Mouse (Mus musculus): Measurements from ENCODE around the gene Hunk. TPM values are rescaled to one million over a fixed set of nuclear protein-coding genes. Genes with fewer than 3 reads are reported as not detected.
A peak's percentile ranks its signal among the peaks of the same experiment; 100 is the strongest.

Hunk gene
- polyA plus RNA-seq, 1 experiment from 2014 or later = 22.2 TPM

- H3K9ac ChIP-seq (replicated peaks) = no peak overlapping the region
- WGBS = 90% methylated on average over 5 of the region's 5 CpGs
- peaks cover 80% of the 10 kb centered on the region for H3K36me3 ChIP-seq
- no peaks in the 10 kb centered on the region for H3K27me3 ChIP-seq
- H3K27ac ChIP-seq = no peak overlapping the region
- no peak overlapping the region for H3K4me2 ChIP-seq
- ATAC-seq (ENCODE audit: insufficient number of reproducible peaks, insufficient read depth, low FRiP score, low TSS enrichment, low read depth) = no peak
- peaks cover 22% of the 10 kb centered on the region for H3K4me1 ChIP-seq (replicated peaks)
- H3K4me3 ChIP-seq (replicated peaks) = no peak overlapping the region
- H3K9me3 ChIP-seq = peaks cover 13% of the 10 kb centered on the region; the same call in 1 of the 2 replicates
Measured at GRCm38 (mm10) chr16:90465154-90465553, 79.3 kb downstream of the Hunk start.

DNA sequence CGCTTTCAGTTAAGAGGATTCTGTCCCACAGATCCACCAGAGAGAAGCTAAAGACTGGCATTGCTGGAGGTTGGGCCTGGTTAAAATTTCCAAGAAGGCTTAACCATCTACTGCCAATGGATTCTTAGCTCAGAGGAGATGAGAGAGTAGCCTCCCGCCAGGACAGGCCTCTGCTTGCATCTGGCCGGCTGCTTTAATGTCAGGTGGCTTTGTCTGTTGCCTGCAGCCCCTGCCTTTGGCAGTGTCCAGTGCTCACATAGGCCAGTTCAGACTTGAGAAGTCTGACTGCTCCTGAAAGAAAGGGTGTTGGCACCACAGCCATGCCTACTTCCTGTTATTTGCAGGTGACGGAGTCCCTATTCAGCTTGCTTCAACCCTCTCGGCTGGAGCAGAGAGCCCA, 82.5 kb downstream of the Hunk start:
- Histone ChIP-seq H3K4me3 (replicated peaks) (no peak overlapping the region), H3K4me2 (no peak overlapping the region), H3K36me3 (peaks cover 96% of the 10 kb centered on the region), H3K9ac (replicated peaks) (no peak overlapping the region), H3K27me3 (no peaks in the 10 kb centered on the region), H3K4me1 (replicated peaks) (no peaks in the 10 kb centered on the region; the same call in 1 of the 2 replicates), H3K9me3 (peaks cover 13% of the 10 kb centered on the region; the same call in 1 of the 2 replicates), H3K27ac (0 out of 2 replicates have a peak overlapping the region, but pooled peaks have one; percentile 3)
- WGBS = 86% methylated on average over 5 of the region's 5 CpGs
- no peak for ATAC-seq (ENCODE audit: insufficient number of reproducible peaks, insufficient read depth, low FRiP score, low TSS enrichment, low read depth)

DNA sequence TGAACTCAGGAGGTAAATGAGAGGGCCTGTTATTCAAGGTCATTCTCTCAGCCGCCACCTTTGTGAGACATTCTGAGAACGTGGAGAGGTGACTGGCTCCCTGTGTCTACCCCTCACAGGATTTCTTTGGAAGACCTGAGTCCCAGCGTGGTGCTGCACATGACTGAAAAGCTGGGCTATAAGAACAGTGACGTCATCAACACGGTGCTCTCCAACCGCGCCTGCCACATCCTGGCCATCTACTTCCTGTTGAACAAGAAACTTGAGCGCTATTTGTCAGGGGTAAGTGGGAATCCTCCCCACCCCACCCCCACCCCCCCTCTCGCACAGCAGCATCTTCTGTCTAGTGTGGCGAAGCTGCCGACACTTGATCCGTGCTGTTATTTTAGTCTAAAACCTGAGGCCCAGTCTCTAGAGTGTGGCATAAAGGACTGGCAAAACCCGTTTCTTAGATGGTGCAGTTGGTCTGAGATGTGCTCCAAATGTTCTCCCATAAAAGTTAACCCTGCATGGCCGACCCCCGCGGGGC, 90.0 kb downstream of the Hunk start:
- Histone ChIP-seq H3K27ac (no peak overlapping the region), H3K9ac (replicated peaks) (no peak overlapping the region), H3K4me3 (replicated peaks) (no peak overlapping the region), H3K9me3 (peaks cover 8% of the 10 kb centered on the region; the same call in 1 of the 2 replicates), H3K36me3 (peaks cover 97% of the 10 kb centered on the region), H3K4me2 (no peak overlapping the region), H3K4me1 (replicated peaks) (no peaks in the 10 kb centered on the region), H3K27me3 (no peaks in the 10 kb centered on the region)
- WGBS = 90% methylated on average over 16 of the region's 16 CpGs
- ATAC-seq (ENCODE audit: insufficient number of reproducible peaks, insufficient read depth, low FRiP score, low TSS enrichment, low read depth) = no peak

- Histone ChIP-seq H3K4me2 (no peak overlapping the region), H3K9ac (replicated peaks) (no peak overlapping the region), H3K4me3 (replicated peaks) (no peak overlapping the region), H3K9me3 (0 out of 2 replicates have a peak, but pooled peaks cover 2% of the 10 kb centered on the region), H3K27ac (no peak overlapping the region), H3K36me3 (peaks cover 100% of the 10 kb centered on the region), H3K4me1 (replicated peaks) (no peaks in the 10 kb centered on the region), H3K27me3 (no peaks in the 10 kb centered on the region)
- ATAC-seq (ENCODE audit: insufficient number of reproducible peaks, insufficient read depth, low FRiP score, low TSS enrichment, low read depth) = no peak
- 95% methylated on average over 5 of the region's 5 CpGs for WGBS
Measured at GRCm38 (mm10) chr16:90481612-90482011, 95.8 kb downstream of the Hunk start.

GRCm38 (mm10) chr16:90483341-90483740, 97.5 kb downstream of the Hunk start:
- WGBS = 96% methylated on average over 6 of the region's 6 CpGs
- no peak overlapping the region for H3K4me2 ChIP-seq
- H3K4me1 ChIP-seq (replicated peaks) = no peaks in the 10 kb centered on the region
- H3K36me3 ChIP-seq = peaks cover 100% of the 10 kb centered on the region
- H3K9me3 ChIP-seq = no peaks in the 10 kb centered on the region
- no peaks in the 10 kb centered on the region for H3K27me3 ChIP-seq
- ATAC-seq (ENCODE audit: insufficient number of reproducible peaks, insufficient read depth, low FRiP score, low TSS enrichment, low read depth) = no peak
- no peak overlapping the region for H3K27ac ChIP-seq
- no peak overlapping the region for H3K4me3 ChIP-seq (replicated peaks)
- no peak overlapping the region for H3K9ac ChIP-seq (replicated peaks)

DNA sequence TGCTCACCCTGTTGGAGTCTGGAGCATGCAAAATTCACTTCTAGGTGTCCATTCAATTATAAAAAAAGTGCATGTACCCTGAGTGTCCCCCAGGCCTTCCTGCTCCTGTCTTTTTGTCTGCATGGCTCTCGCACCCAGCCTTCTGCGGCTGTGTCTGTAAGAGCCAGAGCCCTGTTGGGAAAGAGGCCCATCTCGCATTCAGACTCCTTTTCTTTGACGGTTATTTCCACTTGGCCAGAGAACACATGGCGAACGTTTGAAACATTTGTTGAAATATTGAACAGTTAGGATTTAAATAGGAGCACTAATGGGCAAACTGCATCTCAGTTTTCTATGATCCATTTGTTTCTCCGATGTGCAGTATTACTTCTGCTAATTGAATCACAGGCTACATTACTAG, 99.3 kb downstream of the Hunk start:
- peaks cover 100% of the 10 kb centered on the region for H3K36me3 ChIP-seq
- WGBS = 95% methylated on average over 7 of the region's 7 CpGs

GRCm38 (mm10) chr16:90485599-90485998, 99.8 kb downstream of the Hunk start:
- H3K4me3 ChIP-seq (replicated peaks) = no peak overlapping the region
- H3K36me3 ChIP-seq = peaks cover 97% of the 10 kb centered on the region
- no peak for ATAC-seq (ENCODE audit: insufficient number of reproducible peaks, insufficient read depth, low FRiP score, low TSS enrichment, low read depth)
- H3K9me3 ChIP-seq = no peaks in the 10 kb centered on the region
- H3K27ac ChIP-seq = no peak overlapping the region
- H3K9ac ChIP-seq (replicated peaks) = no peak overlapping the region
- peaks cover 8% of the 10 kb centered on the region for H3K4me1 ChIP-seq (replicated peaks)
- no peaks in the 10 kb centered on the region for H3K27me3 ChIP-seq
- WGBS = 87% methylated on average over 4 of the region's 4 CpGs
- H3K4me2 ChIP-seq = no peak overlapping the region

More for the DNA sequence above, 99.3 kb downstream of the Hunk start:
- Histone ChIP-seq H3K4me2 (no peak overlapping the region), H3K4me1 (replicated peaks) (peaks cover 7% of the 10 kb centered on the region), H3K27me3 (no peaks in the 10 kb centered on the region), H3K9me3 (no peaks in the 10 kb centered on the region), H3K4me3 (replicated peaks) (no peak overlapping the region), H3K9ac (replicated peaks) (no peak overlapping the region), H3K27ac (no peak overlapping the region)
- ATAC-seq (ENCODE audit: insufficient number of reproducible peaks, insufficient read depth, low FRiP score, low TSS enrichment, low read depth) = no peak

DNA sequence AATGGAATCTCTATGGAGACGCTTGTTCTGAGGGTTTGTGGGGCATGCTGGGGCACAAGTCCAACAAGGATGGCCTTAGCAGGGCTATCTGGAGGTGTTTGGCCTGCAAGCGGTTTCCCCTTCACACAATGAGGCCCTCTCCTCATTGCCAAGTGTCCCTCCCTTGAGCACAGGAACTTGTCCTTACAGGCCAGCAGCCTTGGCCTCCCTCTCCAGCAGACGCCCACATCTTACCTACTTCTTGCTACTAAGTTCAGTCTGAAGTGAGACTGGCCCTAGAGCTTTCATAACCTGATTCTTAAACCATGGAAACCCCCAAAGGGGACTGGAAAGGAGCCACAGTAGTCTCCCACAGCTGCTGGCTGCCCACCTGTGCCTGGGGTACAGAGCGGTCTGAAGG, 104.3 kb downstream of the Hunk start:
- Histone ChIP-seq H3K4me1 (replicated peaks) (peaks cover 25% of the 10 kb centered on the region), H3K4me2 (no peak overlapping the region), H3K27me3 (no peaks in the 10 kb centered on the region), H3K36me3 (peaks cover 78% of the 10 kb centered on the region), H3K9me3 (no peaks in the 10 kb centered on the region), H3K9ac (replicated peaks) (no peak overlapping the region), H3K27ac (peak overlapping the region; percentile 41; the same call in 1 of the 2 replicates), H3K4me3 (replicated peaks) (no peak overlapping the region)
- no peak for ATAC-seq (ENCODE audit: insufficient number of reproducible peaks, insufficient read depth, low FRiP score, low TSS enrichment, low read depth)
- 86% methylated on average over 4 of the region's 4 CpGs for WGBS

- ATAC-seq (ENCODE audit: insufficient number of reproducible peaks, insufficient read depth, low FRiP score, low TSS enrichment, low read depth) = no peak; the same call in 1 of the 2 replicates
Measured at GRCm38 (mm10) chr16:90491898-90492499, 106.2 kb downstream of the Hunk start.

GRCm38 (mm10) chr16:90496930-90497329, 111.1 kb downstream of the Hunk start:
- H3K36me3 ChIP-seq = peaks cover 84% of the 10 kb centered on the region
- no peak overlapping the region for H3K9ac ChIP-seq (replicated peaks)
- H3K4me3 ChIP-seq (replicated peaks) = no peak overlapping the region
- H3K27ac ChIP-seq = no peak overlapping the region
- no peaks in the 10 kb centered on the region for H3K9me3 ChIP-seq
- no peak overlapping the region for H3K4me2 ChIP-seq
- no peak for ATAC-seq (ENCODE audit: insufficient number of reproducible peaks, insufficient read depth, low FRiP score, low TSS enrichment, low read depth)
- WGBS = 44% methylated on average over 11 of the region's 11 CpGs
- peaks cover 7% of the 10 kb centered on the region for H3K4me1 ChIP-seq (replicated peaks)
- H3K27me3 ChIP-seq = no peaks in the 10 kb centered on the region

More at GRCm38 (mm10) chr16:90491898-90492499, 106.2 kb downstream of the Hunk start:
- peak overlapping the region; percentile 75 for H3K27ac ChIP-seq
- peaks cover 29% of the 10 kb centered on the region for H3K4me1 ChIP-seq (replicated peaks)
- H3K4me3 ChIP-seq (replicated peaks) = no peak overlapping the region
- no peak overlapping the region; the same call in 1 of the 2 replicates for H3K4me2 ChIP-seq
- H3K27me3 ChIP-seq = no peaks in the 10 kb centered on the region
- no peaks in the 10 kb centered on the region for H3K9me3 ChIP-seq
- no peak overlapping the region for H3K9ac ChIP-seq (replicated peaks)
- 23% methylated on average over 5 of the region's 5 CpGs for WGBS
- H3K36me3 ChIP-seq = peaks cover 74% of the 10 kb centered on the region

DNA sequence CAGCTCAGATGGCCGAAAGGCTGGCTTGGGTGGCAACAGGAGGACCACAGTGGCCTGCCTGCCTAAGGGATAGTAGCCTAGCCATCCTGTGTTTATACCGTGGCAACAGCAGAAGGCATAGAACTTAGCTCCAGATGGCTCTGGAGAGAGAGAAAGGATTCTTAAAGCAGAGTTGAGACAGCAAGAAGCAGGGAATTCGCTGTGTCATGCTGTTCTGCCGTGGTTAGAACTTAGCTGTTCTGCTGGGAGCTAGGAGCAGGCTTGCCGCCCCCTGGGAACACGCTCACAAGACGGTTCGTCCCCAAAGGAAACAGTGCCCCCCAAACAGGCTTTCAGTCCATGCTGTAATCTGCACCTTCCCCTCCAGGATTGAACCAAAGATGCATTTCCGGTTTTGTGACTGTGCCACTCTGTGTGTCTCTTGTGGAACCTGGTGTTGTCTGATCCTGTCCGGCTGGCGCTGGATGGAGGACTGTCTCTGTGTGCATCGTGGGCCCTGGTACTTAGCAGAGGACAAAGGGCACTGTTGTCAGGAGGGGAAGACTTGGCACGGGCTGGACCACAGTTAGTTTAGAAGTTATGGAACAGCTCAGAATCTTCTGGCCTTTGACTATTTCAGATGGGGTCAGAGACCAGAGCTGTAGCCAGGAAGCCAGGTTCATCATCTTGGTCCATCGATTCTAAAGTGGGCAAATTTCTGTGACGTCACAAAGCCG, 112.1 kb downstream of the Hunk start:
- no peak overlapping the region for H3K27ac ChIP-seq
- peaks cover 81% of the 10 kb centered on the region for H3K36me3 ChIP-seq
- H3K4me3 ChIP-seq (replicated peaks) = no peak overlapping the region
- no peaks in the 10 kb centered on the region for H3K27me3 ChIP-seq
- WGBS = 86% methylated on average over 16 of the region's 16 CpGs
- H3K4me1 ChIP-seq (replicated peaks) = peaks cover 6% of the 10 kb centered on the region; the same call in 1 of the 2 replicates
- H3K9ac ChIP-seq (replicated peaks) = no peak overlapping the region
- H3K9me3 ChIP-seq = no peaks in the 10 kb centered on the region
- H3K4me2 ChIP-seq = no peak overlapping the region
- ATAC-seq (ENCODE audit: insufficient number of reproducible peaks, insufficient read depth, low FRiP score, low TSS enrichment, low read depth) = no peak
